Mouse (Mus musculus): ENCODE data around the gene Glis2.
A peak's percentile ranks its signal among the peaks of the same experiment; 100 is the strongest.

Glis2 gene

GRCm38 (mm10) chr16:4640267-4641005 is 45.9 kb downstream of the Glis2 start:
- no peak for DNase-seq (ENCODE audit: low spot score)

- no peak for DNase-seq (ENCODE audit: low spot score)
These were observed 46.8 kb downstream of the Glis2 start for GRCm38 (mm10) chr16:4641119-4641838.

- no peak for DNase-seq (ENCODE audit: low spot score)
These were observed 47.7 kb downstream of the Glis2 start for GRCm38 (mm10) chr16:4642190-4642589.

- DNase-seq (ENCODE audit: low spot score) = no peak
These were observed 48.4 kb downstream of the Glis2 start for GRCm38 (mm10) chr16:4642937-4643336.

- DNase-seq (ENCODE audit: low spot score) = peak; percentile 60
These were observed 49.3 kb downstream of the Glis2 start for GRCm38 (mm10) chr16:4643670-4644419.

- DNase-seq (ENCODE audit: low spot score) = no peak
These were observed 51.4 kb downstream of the Glis2 start for GRCm38 (mm10) chr16:4645867-4646266.

- no peak for DNase-seq (ENCODE audit: low spot score)
These were observed 52.3 kb downstream of the Glis2 start for GRCm38 (mm10) chr16:4646831-4647230.

- DNase-seq (ENCODE audit: low spot score) = no peak
These were observed 53.2 kb downstream of the Glis2 start for GRCm38 (mm10) chr16:4647651-4648141.

- no peak for DNase-seq (ENCODE audit: low spot score)
These were observed 54.0 kb downstream of the Glis2 start for GRCm38 (mm10) chr16:4648416-4649023.

GRCm38 (mm10) chr16:4649211-4649610 is 54.7 kb downstream of the Glis2 start:
- DNase-seq (ENCODE audit: low spot score) = no peak

GRCm38 (mm10) chr16:4649692-4650091 is 55.2 kb downstream of the Glis2 start:
- no peak for DNase-seq (ENCODE audit: low spot score)

- no peak for DNase-seq (ENCODE audit: low spot score)
These were observed 55.6 kb downstream of the Glis2 start for GRCm38 (mm10) chr16:4650161-4650560.

GRCm38 (mm10) chr16:4651081-4651480 is 56.6 kb downstream of the Glis2 start:
- DNase-seq (ENCODE audit: low spot score) = no peak

GRCm38 (mm10) chr16:4651624-4652023 is 57.1 kb downstream of the Glis2 start:
- no peak for DNase-seq (ENCODE audit: low spot score)

- no peak for DNase-seq (ENCODE audit: low spot score)
These were observed 58.3 kb downstream of the Glis2 start for GRCm38 (mm10) chr16:4652707-4653416.

- no peak for DNase-seq (ENCODE audit: low spot score)
These were observed 60.2 kb downstream of the Glis2 start for GRCm38 (mm10) chr16:4654706-4655105.

- no peak for DNase-seq (ENCODE audit: low spot score)
These were observed 60.8 kb downstream of the Glis2 start for GRCm38 (mm10) chr16:4655251-4655734.

- DNase-seq (ENCODE audit: low spot score) = no peak
These were observed 61.5 kb downstream of the Glis2 start for GRCm38 (mm10) chr16:4655764-4656570.

- no peak for DNase-seq (ENCODE audit: low spot score)
These were observed 62.1 kb downstream of the Glis2 start for GRCm38 (mm10) chr16:4656571-4657081.

- no peak for DNase-seq (ENCODE audit: low spot score)
These were observed 64.3 kb downstream of the Glis2 start for GRCm38 (mm10) chr16:4658781-4659245.

All from urinary bladder, postnatal 10 days (tissue).